Mouse (Mus musculus): ENCODE measurements around the gene Sema4d.
"Not testable (repeated sequence)": the region's sequence is repeated elsewhere in the genome, so short reads cannot be mapped to it uniquely, and the experiment has no call there.

GRCm38 (mm10) chr13:51835208-51835607 is 41.7 kb upstream of the Sema4d start:
- not testable (repeated sequence) for TF ChIP-seq CTCF (IDR thresholded peaks at IDR 0.05; ENCODE audit: borderline replicate concordance, extremely low read depth, insufficient read depth, insufficient read length); POLR2A (IDR thresholded peaks at IDR 0.05; ENCODE audit: borderline replicate concordance, extremely low read depth, insufficient read depth, insufficient read length, poor library complexity, severe bottlenecking)
